Mouse (Mus musculus): Measurements from ENCODE around the gene Tmem210.
"Not testable (repeated sequence)": the region's sequence is repeated elsewhere in the genome, so short reads cannot be mapped to it uniquely, and the experiment has no call there.

Tmem210 gene

GRCm38 (mm10) chr2:25287927-25288649 lies at the start of gene Tmem210:
TSS of gene Tmem210 (plus strand) at chr2:25288145.
- DNase-seq (ENCODE audit: low spot score in 2 of 2), result no peak

GRCm38 (mm10) chr2:25239766-25240165 lies 48.2 kb upstream of the Tmem210 start:
- DNase-seq (ENCODE audit: low spot score in 2 of 2), result no peak

DNA sequence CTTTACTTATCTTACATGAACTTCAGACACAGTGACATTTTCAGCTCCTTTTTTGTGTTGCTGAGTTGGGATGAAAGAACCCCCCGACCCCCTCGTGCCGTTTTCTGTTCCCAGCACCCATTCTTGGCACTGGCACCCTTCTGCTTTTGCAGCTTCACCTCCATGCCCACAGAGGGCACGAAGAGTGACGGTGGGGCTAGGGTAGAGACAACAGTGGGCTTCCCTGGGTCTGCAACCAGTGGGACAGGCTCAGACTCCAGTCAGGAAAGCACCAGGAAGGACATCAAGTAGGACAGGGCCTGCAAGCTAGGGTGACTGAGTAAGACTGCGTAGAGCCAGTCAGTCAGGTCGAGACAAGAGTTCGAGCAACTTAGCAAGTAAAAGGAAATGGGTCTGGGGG lies 47.6 kb upstream of the Tmem210 start:
- DNase-seq (ENCODE audit: low spot score in 2 of 2), result no peak

DNA sequence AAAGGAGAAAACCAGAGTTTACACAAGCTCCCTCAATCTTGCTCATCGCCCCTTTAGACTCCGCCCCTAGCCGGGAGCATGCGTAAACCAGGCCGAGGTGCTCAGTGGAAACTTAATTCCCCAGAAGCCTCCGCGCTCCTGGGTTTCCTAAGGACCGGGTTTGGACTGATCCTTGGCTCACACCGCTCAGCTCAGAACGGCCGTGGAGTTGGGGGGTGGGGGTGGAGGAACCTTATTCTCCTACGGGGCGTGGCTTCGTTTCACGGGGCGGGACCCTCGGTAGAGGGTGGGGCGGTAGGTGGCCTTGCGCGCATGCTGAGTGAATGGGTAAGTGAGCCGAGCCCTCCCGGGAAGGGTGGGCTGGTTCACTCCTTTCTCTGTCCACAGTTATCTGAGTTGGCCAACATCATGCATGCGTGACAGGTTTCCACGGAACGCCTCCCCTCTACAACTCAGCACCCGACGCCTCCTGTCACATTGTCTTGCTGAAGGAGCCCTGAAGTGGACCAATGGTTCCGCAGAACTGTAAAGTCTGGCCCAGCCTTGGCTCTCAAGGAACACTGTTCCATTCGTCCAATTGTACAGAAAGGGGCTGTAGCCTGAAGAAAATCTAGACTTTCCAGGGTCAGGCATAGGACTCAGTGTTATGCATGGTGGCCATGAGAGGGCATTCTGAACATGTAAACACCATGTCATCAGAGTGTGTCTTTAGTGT lies 47.1 kb upstream of the Tmem210 start:
- peak; percentile 33 to 50 for DNase-seq (ENCODE audit: low spot score in 2 of 2)

- no peak for DNase-seq (ENCODE audit: low spot score in 2 of 2)
Measured at GRCm38 (mm10) chr2:25241438-25241775, 46.5 kb upstream of the Tmem210 start.

DNA sequence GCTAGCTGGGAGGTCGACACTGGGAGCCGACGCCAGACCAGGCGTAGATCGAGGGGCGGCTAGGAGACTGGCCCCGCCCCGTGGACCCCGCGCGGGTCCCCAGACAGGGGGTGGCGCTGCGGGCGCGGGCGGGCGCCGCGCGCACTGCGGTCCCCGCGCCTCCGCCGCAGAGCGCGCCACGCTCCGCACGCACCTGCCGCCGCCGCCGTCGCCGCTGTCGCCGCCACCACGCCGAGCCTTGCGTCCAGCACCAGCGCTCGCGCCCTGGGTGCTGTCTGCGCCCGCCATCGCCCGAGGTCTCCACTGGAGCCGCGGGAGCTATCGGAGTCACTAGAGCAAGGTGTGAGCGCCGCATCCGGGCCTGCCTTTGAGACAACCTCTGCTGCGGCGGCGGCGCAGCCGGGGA lies 45.8 kb upstream of the Tmem210 start, which contains the start of the genes Rnf208 and Cysrt1:
Gene Rnf208, plus strand, starts transcription at position 155 of the 406 bp plus-strand sequence.
Gene Cysrt1, minus strand, starts transcription at position 352 of the 406 bp plus-strand sequence.
- DNase-seq (ENCODE audit: low spot score in 2 of 2), result peak in 1 of 2 experiments; percentile 36

DNA sequence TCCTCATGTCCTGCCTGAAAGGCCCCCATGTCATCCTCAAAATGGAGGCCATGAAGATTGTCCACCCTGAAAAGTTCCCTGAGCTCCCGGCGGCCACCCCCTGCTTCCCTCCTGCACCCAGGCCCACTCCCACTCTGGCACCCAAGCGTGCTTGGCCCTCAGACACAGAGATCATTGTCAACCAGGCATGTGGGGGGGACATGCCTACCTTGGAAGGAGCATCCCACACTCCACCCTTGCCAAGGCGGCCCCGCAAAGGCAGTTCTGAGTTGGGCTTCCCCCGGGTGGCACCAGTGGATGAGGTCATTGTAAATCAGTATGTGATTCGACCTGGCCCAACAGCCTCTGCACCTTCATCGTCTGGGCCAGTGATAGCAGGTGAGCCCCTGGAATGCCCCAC lies 44.6 kb upstream of the Tmem210 start:
- DNase-seq (ENCODE audit: low spot score in 2 of 2), result no peak

- no peak for DNase-seq (ENCODE audit: low spot score in 2 of 2)
Measured at GRCm38 (mm10) chr2:25244144-25244543, 43.8 kb upstream of the Tmem210 start.

GRCm38 (mm10) chr2:25246183-25247072 lies 41.5 kb upstream of the Tmem210 start, which contains the start of gene AL732309.1:
TSS of gene AL732309.1 (minus strand) at chr2:25246863.
- no peak for DNase-seq (ENCODE audit: low spot score in 2 of 2)

DNA sequence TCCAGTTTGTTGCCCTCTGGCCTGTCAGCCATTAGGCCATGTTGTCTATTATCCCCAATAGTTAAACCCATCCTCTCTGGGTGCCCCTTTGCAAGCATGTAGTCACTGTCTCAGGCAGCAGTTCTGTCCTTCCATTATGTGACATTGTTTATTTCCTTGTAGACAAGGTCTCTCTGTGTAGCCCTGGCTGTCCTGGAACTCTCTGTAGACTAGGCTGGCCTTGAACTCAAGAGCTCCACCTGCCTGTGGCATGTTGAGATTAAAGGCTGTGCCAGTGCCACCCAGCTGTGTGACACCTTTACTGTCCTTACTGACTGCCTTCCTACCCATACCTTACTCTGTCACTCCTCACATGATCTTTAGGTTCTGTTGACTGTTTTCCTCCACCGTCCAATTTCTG lies 35.6 kb upstream of the Tmem210 start:
- no peak for DNase-seq (ENCODE audit: low spot score in 2 of 2)

- peak; percentile 81 to 82 for DNase-seq (ENCODE audit: low spot score in 2 of 2)
Measured at GRCm38 (mm10) chr2:25255284-25255779, 32.6 kb upstream of the Tmem210 start, which contains the start of gene Tmem203. TSS of gene Tmem203 (plus strand) at chr2:25255439.

GRCm38 (mm10) chr2:25256443-25257109 lies 31.4 kb upstream of the Tmem210 start:
- DNase-seq (ENCODE audit: low spot score in 2 of 2), result not testable (repeated sequence)

DNA sequence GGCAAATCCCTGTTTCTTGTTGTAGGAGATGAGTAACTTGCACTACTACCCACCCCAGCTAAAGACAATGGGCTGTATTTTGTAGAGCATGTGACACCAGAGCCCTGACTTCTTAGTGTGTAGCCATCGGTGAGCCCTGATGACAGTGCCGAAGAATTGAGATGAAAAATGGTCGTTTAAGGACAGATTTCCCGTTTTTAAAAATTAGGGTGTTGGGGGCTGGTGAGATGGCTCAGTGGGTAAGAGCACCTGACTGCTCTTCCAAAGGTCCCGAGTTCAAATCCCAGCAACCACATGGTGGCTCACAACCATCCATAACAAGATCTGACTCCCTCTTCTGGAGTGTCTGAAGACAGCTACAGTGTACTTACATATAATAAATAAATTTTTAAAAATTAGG lies 30.7 kb upstream of the Tmem210 start:
- DNase-seq (ENCODE audit: low spot score in 2 of 2), result not testable (repeated sequence)

DNA sequence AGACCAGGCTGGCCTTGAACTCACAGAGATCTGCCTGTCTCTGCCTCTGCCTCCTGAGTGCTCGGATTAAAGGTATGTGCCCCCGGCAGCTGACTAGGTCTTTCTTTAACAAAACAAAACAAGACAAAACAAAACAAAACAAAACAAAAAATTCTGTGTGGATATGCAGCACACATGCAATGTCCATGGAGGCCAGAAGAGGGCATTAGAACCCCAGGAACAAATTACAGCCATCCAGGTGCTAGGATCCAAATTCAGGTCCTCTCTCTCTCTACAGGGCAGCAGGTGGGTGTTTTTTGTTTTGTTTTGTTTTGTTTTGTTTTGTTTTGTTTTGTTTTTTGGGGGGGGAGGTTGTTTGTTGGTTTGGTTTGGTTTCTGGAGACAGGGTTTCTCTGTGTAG lies 29.1 kb upstream of the Tmem210 start:
- no peak for DNase-seq (ENCODE audit: low spot score in 2 of 2)

GRCm38 (mm10) chr2:25261870-25262269 lies 26.1 kb upstream of the Tmem210 start:
- no peak for DNase-seq (ENCODE audit: low spot score in 2 of 2)

- peak; percentile 74 to 88 for DNase-seq (ENCODE audit: low spot score in 2 of 2)
Measured at GRCm38 (mm10) chr2:25262291-25262767, 25.6 kb upstream of the Tmem210 start, which contains the start of gene Tprn. TSS of gene Tprn (plus strand) at chr2:25262618.

DNA sequence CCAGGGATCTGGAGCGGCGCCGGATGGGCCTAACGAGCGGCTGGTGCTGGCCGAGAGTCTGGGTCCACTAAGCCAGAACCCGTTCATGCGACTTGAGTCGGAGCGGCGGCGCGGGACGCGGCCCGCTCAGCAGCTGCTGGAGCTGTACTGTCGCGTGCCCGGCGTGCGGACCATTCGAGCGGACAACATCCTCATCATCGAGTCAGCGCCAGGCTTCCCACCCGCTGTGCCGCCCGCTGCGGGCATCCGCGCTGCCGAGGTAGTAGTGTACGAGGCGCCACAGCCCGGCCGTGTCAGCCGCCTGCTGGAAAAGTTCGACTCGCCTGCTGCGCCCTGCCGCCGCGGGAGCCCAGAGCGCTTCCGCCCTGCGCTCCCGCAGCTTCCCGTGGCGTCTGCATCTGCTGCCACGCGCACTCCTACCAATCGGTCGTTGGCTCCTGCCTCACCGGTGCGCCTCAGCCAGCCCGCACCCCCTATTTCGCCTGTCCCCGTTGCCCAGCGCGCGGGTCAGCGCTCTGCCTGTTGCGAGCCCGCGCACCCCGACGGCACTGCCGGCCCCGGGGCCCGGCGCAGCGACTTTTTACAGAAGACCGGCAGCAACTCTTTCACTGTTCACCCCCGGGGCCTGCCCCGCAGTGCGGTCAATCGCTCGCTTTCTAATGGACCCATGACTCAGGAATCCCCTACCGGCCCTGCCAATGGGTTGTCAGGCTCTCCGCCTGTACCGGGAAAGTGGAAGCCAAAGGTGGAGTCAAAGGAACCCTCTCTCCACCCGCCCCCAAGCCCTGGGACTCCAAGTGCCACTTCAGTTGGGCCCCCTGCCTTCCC lies 24.9 kb upstream of the Tmem210 start:
- DNase-seq (ENCODE audit: low spot score in 2 of 2), result no peak

DNA sequence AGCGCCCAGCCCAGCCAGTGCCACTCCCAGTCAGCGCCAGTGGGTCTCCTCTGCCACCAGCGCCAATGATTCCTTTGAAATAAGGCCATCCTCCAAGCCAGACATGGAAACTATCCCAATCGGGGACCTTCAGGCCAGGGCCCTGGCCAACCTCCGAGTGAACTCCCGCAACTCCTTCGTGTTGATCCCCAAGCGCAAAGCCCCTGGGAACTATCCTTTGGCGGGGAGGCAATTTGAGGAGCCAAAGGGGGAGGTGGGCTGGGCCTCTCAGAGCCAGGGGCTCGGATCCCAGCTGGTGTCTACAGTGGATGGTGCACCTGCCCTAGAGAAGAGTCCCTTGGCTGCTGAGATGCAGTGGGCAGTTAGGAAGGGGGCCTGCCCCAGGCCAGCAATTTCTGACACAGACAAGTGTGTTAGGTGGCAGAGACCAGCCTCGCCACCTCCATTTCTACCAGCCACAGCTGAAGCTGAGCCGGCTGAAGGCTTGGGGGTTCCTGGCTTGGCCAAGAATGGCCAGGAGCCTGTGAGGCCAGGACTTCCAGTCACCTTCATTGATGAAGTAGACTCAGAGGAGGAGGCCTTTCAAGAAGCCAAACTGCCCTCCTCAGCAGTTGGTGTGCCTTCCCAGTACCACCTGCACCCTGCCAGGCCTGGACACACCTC lies 24.2 kb upstream of the Tmem210 start:
- DNase-seq (ENCODE audit: low spot score in 2 of 2), result no peak

GRCm38 (mm10) chr2:25264286-25264660 lies 23.7 kb upstream of the Tmem210 start:
- no peak for DNase-seq (ENCODE audit: low spot score in 2 of 2)

DNA sequence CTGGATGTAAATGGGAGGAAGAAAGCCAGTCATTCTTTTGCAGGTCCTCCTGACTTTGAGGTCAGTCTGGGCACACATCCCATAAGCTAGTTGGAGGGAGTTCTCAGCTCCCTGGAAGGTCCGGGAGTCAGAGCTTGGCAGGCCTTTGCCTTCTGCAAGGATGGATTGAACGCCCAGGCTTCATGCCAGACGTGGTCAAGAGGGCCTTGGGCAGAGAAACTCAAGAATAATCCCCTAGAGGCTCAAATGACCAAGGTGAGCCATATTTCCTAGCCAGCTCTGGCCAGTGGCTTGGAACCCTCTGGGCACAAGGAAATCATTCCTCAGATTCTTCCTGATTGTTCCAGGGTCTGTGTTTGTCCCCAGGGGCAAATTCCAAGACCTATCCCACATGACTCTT lies 23.1 kb upstream of the Tmem210 start:
- DNase-seq (ENCODE audit: low spot score in 2 of 2), result no peak
